In genomic region chr6:51525001-51525400, GRCm38 (mm10) we compare ENCODE assay signal across 8 mouse cellular contexts. TPM values are rescaled to one million over a fixed set of nuclear protein-coding genes. Genes with fewer than 3 reads are reported as not detected.
A peak's percentile ranks its signal among the peaks of the same experiment; 100 is the strongest.
DNase-seq lines count a peak whose midpoint lies in the region; ATAC-seq and TF ChIP-seq lines count a peak whose summit lies in the region.

No protein-coding gene starts in this region.

- peak overlapping the region; percentile 67 for H3K4me2 ChIP-seq in forebrain, postnatal 0 days (ENCODE audit: low read depth)
- H3K4me2 ChIP-seq in liver, embryonic 16.5 days (ENCODE audit: low read depth, low read length), result peak overlapping the region; percentile 57

- no peaks in the 10 kb centered on the region for H3K27me3 ChIP-seq in forebrain, postnatal 0 days (ENCODE audit: insufficient read depth, low read length)
- H3K27me3 ChIP-seq in liver, embryonic 16.5 days (ENCODE audit: control insufficient read depth, insufficient read depth, low read depth, low read length), result peaks cover 9% of the 10 kb centered on the region

- no peak for TF ChIP-seq CTCF in gastrocnemius, adult 2 months (IDR thresholded peaks at IDR 0.05)
- no peak for TF ChIP-seq CTCF in forebrain, postnatal 0 days (IDR thresholded peaks at IDR 0.05; ENCODE audit: low read depth)

- H3K4me1 ChIP-seq in forebrain, postnatal 0 days (ENCODE audit: insufficient read depth), result peaks cover 14% of the 10 kb centered on the region
- peaks cover 2% of the 10 kb centered on the region; the same call in 1 of the 2 replicates for H3K4me1 ChIP-seq in liver, embryonic 16.5 days (ENCODE audit: control insufficient read depth, low read depth, low read length)

- ATAC-seq in forebrain, postnatal 0 days, result no peak
- no peak for ATAC-seq in liver, embryonic 16.5 days (ENCODE audit: low read depth)

- H3K36me3 ChIP-seq in forebrain, postnatal 0 days (ENCODE audit: insufficient read depth), result no peaks in the 10 kb centered on the region
- no peaks in the 10 kb centered on the region for H3K36me3 ChIP-seq in liver, embryonic 16.5 days (ENCODE audit: control insufficient read depth, insufficient read depth)

- H3K4me3 ChIP-seq in gastrocnemius, adult 2 months, result peak overlapping the region; percentile 84
- peak overlapping the region; percentile 71 for H3K4me3 ChIP-seq in forebrain, postnatal 0 days (ENCODE audit: low read depth, low read length)
- peak overlapping the region; percentile 61 for H3K4me3 ChIP-seq in liver, embryonic 16.5 days (ENCODE audit: low read depth, low read length)

- peak overlapping the region; percentile 78 for H3K9ac ChIP-seq in forebrain, postnatal 0 days
- no peak overlapping the region for H3K9ac ChIP-seq in liver, embryonic 16.5 days (ENCODE audit: low read depth, low read length)

- DNase-seq in gastrocnemius, adult 2 months, result no peak
- DNase-seq in gastrocnemius, postnatal 4 days (ENCODE audit: low spot score in 2 of 2), result no peak
- DNase-seq in B cell, adult 2 months, result peak; percentile 26 to 32
- DNase-seq in forebrain, postnatal 0 days, result no peak
- no peak for DNase-seq in frontal cortex, postnatal 10 days (ENCODE audit: low spot score in 2 of 2)
- DNase-seq in adrenal gland, adult 8-10 months, result no peak
- DNase-seq in cerebellum, adult 11-12 months, result no peak

- peak overlapping the region; percentile 84 for H3K27ac ChIP-seq in gastrocnemius, adult 2 months
- peak overlapping the region; percentile 84; the same call in 1 of the 2 replicates for H3K27ac ChIP-seq in forebrain, postnatal 0 days (ENCODE audit: low read depth, low read length)
- H3K27ac ChIP-seq in liver, embryonic 16.5 days (ENCODE audit: low read length), result no peak overlapping the region

- no peaks in the 10 kb centered on the region for H3K9me3 ChIP-seq in forebrain, postnatal 0 days (ENCODE audit: low read length)
- H3K9me3 ChIP-seq in liver, embryonic 16.5 days (replicated peaks; ENCODE audit: control insufficient read depth, low read length), result no peaks in the 10 kb centered on the region

- intact Hi-C loops in gastrocnemius, adult 2 months (cut with DNase I), result no loop called here

- WGBS in forebrain, postnatal 0 days, result 40% methylated on average over 5 of the region's 5 CpGs
- 9% methylated on average over 5 of the region's 5 CpGs for WGBS in liver, embryonic 16.5 days (ENCODE audit: insufficient replicate concordance)

RNA-seq across cellular contexts. Expression of gene Snx10, which starts 1.3 kb away (rescaled TPM):
- 1 to 10 TPM; 4.4 to 6.1 TPM for total RNA-seq in gastrocnemius, adult 2 months (2021)
- 1 to 10 TPM; 4.9 to 5.0 TPM for total RNA-seq in gastrocnemius, postnatal 4 days (2021)
- total RNA-seq in forebrain, postnatal 0 days (2014; rRNA removed), result 76.3 and 96.5 TPM in 2 replicates
- polyA plus RNA-seq in forebrain, postnatal 0 days (2015; fragmentation: Nextera tagmentation; extraction: Ambion mirVana), result 78.4 and 92.6 TPM in 2 replicates
- 8.8 TPM in 2 replicates for polyA plus RNA-seq in liver, embryonic 16.5 days (2015; fragmentation: Nextera tagmentation; extraction: Ambion mirVana)
- total RNA-seq in adrenal gland, adult 8-10 months (2022), result 10 to 100 TPM; 16.9 to 27.5 (median 24.6) TPM

RNA-seq across cellular contexts. Expression of gene Cbx3, which starts 54.8 kb away (rescaled TPM):
- 10 to 100 TPM; 38.6 to 51.1 TPM for total RNA-seq in gastrocnemius, adult 2 months (2021)
- total RNA-seq in gastrocnemius, postnatal 4 days (2021), result 100 to 1,000 TPM; 119 to 130 TPM
- 213 and 227 TPM in 2 replicates for total RNA-seq in forebrain, postnatal 0 days (2014; rRNA removed)
- polyA plus RNA-seq in forebrain, postnatal 0 days (2015; fragmentation: Nextera tagmentation; extraction: Ambion mirVana), result 514 and 653 TPM in 2 replicates
- polyA plus RNA-seq in liver, embryonic 16.5 days (2015; fragmentation: Nextera tagmentation; extraction: Ambion mirVana), result 169 and 198 TPM in 2 replicates
- 10 to 100 TPM; 82.2 to 95.1 (median 92.7) TPM for total RNA-seq in adrenal gland, adult 8-10 months (2022)

RNA-seq across cellular contexts. Expression of gene Hnrnpa2b1, which starts 55.3 kb away (rescaled TPM):
- 100 to 1,000 TPM; 290 to 399 TPM for total RNA-seq in gastrocnemius, adult 2 months (2021)
- total RNA-seq in gastrocnemius, postnatal 4 days (2021), result 100 to 1,000 TPM; 490 to 525 TPM
- 328 and 431 TPM in 2 replicates for total RNA-seq in forebrain, postnatal 0 days (2014; rRNA removed)
- 803 and 955 TPM in 2 replicates for polyA plus RNA-seq in forebrain, postnatal 0 days (2015; fragmentation: Nextera tagmentation; extraction: Ambion mirVana)
- 712 and 778 TPM in 2 replicates for polyA plus RNA-seq in liver, embryonic 16.5 days (2015; fragmentation: Nextera tagmentation; extraction: Ambion mirVana)
- total RNA-seq in adrenal gland, adult 8-10 months (2022), result 100 to 1,000 TPM; 423 to 743 (median 588) TPM

Comparison
In these comparisons a context has a peak if more than half of its experiments do, and no peak if none do; other contexts are left out.
1. DNase-seq: peak in B cell, adult 2 months (2 of 2); none in gastrocnemius, adult 2 months (single experiment), gastrocnemius, postnatal 4 days (0 of 2), forebrain, postnatal 0 days (single experiment), frontal cortex, postnatal 10 days (0 of 2), adrenal gland, adult 8-10 months (single experiment) and cerebellum, adult 11-12 months (single experiment).
2. Peak in every context shown above with its lines, with median percentiles within 50 percentile points of each other: H3K4me3 ChIP-seq.